Mouse (Mus musculus) adrenal gland (tissue): ENCODE data around the gene Klhdc7b.

Source experiments
- intact Hi-C: fragments of 180-260 bp; cut with DNase I; formaldehyde crosslinking; loops from one replicate; pipeline ENCODE4 v1.15.1; 2025
- long read RNA-seq, 2 experiments: library from polyadenylated mRNA; unstranded; transcript quantifications; one replicate each; pipeline ENCODE4 v2.0.0; 2020; ENCODE audit warnings: borderline replicate concordance in 1 of 2; ENCODE audit not compliant: insufficient replicate concordance in 1 of 2

Gene Klhdc7b
- long read RNA-seq, experiment 1 = 0 reads
- long read RNA-seq, experiment 2 = 0 reads

GRCm38 (mm10) chr15:89384617-89385016 lies at the start of gene Klhdc7b:
TSS of gene Klhdc7b (plus strand) at chr15:89384917.
- intact Hi-C loops = no loop called here

- intact Hi-C loops = no loop called here
These were observed 48.3 kb upstream of the Klhdc7b start for GRCm38 (mm10) chr15:89336422-89336821.

GRCm38 (mm10) chr15:89339696-89340095 lies 45.0 kb upstream of the Klhdc7b start:
- intact Hi-C loops = no loop called here

DNA sequence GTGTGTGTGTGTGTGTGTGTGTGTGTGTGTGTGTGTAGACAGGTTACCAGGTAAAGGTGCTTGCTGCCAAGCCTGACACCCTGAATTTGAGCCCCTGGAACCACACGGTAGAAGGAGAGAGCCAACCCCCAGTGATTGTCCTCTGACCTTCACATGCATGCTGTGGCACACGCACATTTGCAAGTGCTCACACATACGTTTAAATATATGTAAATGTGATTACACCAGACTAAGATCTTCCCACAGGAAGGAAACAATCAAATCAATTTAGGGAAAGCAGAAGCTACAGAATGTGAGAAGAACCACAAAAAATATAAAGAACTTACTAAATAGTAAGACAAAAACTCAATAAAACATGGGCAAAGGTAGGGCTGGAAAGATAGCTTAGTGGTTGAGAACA lies 44.6 kb upstream of the Klhdc7b start:
- intact Hi-C loops = no loop called here

GRCm38 (mm10) chr15:89341678-89342077 lies 43.0 kb upstream of the Klhdc7b start:
- intact Hi-C loops = no loop called here

- intact Hi-C loops = no loop called here
These were observed 41.4 kb upstream of the Klhdc7b start for GRCm38 (mm10) chr15:89343325-89343724.

GRCm38 (mm10) chr15:89350447-89350846 lies 34.3 kb upstream of the Klhdc7b start:
- intact Hi-C loops = no loop called here

GRCm38 (mm10) chr15:89351302-89351701 lies 33.4 kb upstream of the Klhdc7b start:
- intact Hi-C loops = no loop called here

- intact Hi-C loops = no loop called here
These were observed 32.7 kb upstream of the Klhdc7b start for GRCm38 (mm10) chr15:89352054-89352453.

- intact Hi-C loops = no loop called here
These were observed 31.9 kb upstream of the Klhdc7b start for GRCm38 (mm10) chr15:89352795-89353194.

GRCm38 (mm10) chr15:89353837-89354236 lies 30.9 kb upstream of the Klhdc7b start:
- intact Hi-C loops = no loop called here

DNA sequence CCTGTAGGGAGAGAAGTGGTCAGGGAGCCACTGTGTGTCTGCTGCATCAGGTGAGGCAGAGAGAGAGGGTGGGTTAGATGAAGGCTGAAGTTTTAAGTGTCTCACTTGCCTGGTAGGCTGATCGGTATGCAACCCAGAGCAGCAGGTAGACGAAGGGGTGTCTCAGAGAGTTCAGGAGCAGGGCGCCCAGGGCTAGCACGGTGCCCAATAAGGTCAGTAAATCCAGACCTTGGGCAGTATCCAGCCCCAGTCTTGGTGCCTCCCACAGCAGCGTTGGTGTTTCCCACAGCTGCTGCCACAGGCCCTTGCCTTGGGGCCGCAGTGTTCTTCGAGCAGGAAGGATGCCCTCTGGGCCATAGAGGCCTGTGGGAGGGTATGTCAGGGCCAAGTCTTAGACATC lies 30.3 kb upstream of the Klhdc7b start:
- intact Hi-C loops = no loop called here

GRCm38 (mm10) chr15:89355241-89356187 lies 29.2 kb upstream of the Klhdc7b start, which contains the start of the genes Lmf2 and Ncaph2:
TSS of gene Lmf2 (minus strand) at chr15:89355659.
TSS of gene Ncaph2 (plus strand) at chr15:89355719.
- intact Hi-C loops = no loop called here

GRCm38 (mm10) chr15:89356372-89356771 lies 28.3 kb upstream of the Klhdc7b start:
- intact Hi-C loops = no loop called here

- intact Hi-C loops = no loop called here
These were observed 25.9 kb upstream of the Klhdc7b start for GRCm38 (mm10) chr15:89358784-89359183.

DNA sequence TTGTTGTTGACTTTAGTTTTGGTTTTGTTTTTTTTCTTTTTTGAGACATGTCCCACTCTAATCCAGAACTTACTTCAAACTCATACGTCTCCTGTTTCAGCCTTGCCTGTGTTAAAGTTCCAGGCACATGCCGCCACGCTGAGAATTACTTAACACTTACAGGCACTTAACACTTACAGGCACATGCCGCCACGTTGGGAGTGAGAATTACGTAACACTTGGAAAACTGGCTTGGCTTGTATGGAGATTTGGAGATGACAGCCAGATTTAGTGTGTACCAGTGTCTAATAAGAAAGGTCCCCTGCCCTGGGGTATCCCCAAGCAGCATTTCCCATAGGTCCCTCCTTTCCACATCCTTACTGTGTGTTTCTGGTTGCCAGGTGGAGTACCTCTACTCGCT lies 21.7 kb upstream of the Klhdc7b start:
- intact Hi-C loops = no loop called here

DNA sequence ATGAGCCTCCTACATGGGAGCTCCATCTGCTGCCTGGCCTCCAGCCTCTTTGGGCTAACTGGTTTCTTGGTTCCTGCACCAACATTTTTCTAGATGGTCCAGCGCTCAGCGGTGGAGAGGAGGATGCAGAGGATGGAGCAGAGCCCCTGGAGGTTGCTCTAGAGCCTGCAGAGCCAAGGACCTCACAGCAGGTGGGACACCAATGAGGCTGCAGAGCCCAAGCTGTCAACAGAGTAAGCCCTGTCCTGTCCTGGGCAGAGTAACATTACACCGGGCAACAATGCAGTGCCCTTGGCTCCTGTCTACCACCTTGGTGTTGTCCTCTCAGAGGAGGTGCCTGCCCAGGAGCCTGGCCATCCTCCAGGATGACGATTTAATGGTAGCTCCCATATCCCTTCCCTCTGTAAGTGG lies 19.6 kb upstream of the Klhdc7b start:
- intact Hi-C loops = no loop called here

GRCm38 (mm10) chr15:89372068-89372467 lies 12.6 kb upstream of the Klhdc7b start:
- intact Hi-C loops = no loop called here

DNA sequence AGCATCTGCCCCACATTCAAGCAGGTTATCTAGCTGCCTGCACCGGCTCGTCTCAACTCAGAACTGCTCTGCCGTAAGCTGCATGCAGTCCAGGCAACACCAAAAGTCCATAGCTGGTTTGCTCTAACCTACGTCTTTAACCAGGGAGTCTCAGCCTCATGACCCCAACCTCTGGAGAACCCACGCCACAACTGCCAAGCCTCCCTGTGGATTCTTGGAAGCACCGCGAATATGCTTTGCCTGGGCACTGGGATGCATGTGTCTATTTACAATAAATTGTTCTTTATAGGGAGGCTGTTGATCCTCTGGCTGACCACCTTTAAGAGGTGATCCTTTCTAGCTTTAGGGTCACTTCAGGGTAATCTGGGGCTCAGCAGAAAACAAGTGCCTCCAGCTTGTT lies 12.2 kb upstream of the Klhdc7b start:
- intact Hi-C loops = no loop called here

GRCm38 (mm10) chr15:89373027-89373761 lies 11.5 kb upstream of the Klhdc7b start:
- intact Hi-C loops = no loop called here

DNA sequence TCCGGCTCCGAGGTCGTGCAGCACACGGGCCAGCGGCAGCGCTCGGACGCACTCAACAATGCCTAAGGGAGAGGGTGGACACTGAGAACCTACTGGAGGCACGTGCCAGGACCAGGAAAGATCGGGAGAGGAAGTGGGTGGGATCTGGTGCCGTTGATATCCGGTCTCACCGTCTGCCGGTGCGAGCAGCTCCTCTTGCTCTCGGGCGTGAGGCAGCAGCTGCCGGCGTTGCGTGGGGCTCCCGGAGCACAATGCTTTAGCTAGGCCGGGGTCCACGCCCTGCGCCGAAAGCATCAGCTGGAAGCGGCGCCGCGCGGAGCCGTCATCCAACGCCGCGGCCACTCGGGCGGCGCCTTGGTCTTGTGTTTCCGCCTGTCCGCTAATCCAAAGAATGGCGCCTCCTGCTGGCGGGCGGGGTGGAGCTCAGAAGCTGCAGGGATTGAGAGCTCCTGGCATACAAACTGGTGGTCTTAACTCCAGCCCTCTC lies 10.9 kb upstream of the Klhdc7b start, which contains the start of gene Sco2:
Gene Sco2, minus strand, starts transcription at position 85 of the 487 bp plus-strand sequence.
- intact Hi-C loops = no loop called here

DNA sequence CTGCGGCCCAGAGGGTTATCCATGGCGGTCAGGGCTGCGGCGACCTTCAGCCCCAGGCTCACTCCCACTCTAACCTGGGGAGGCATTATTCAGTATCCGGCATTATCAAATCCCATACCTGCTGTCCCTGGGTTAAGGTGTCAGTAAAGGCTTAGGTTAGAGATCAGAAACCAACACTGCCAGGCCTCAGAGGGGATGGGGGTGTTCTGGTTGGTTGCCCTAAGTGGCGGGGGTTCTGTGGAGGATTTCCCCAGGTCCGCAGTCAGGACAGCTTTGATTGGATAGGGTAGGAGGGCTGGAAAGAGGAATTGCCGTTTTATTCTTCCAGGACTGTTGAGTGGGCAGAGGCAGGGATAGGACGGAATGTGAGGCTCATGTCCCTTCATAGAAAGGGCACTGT lies 10.4 kb upstream of the Klhdc7b start:
- intact Hi-C loops = no loop called here
